Mouse (Mus musculus): ENCODE measurements around the gene Hoxb13.

DNA sequence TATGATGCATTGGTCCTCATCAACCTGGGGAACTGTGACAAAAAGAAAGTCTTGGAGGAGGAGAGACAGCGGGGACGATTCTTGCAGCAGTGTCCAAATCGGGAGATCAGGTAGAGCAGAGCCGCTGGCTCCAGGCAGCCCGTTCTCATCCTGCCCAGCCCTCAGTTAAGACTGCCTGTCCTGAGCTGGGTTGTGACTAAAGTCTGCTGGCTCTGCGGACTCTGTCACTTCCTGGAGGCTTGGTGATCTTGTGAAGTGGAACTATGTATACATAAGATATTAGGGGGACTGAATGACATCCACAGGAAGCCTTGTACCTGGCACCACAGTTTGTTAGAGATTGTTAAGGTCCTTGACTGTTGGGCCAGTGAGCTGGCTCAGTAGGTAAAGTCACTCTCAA is 46.6 kb upstream of the Hoxb13 start:
- TF ChIP-seq E2F4 (IDR thresholded peaks at IDR 0.05; ENCODE audit: insufficient read depth) (no peak), MAX (IDR thresholded peaks at IDR 0.05; ENCODE audit: low read depth) (no peak), POLR2A (IDR thresholded peaks at IDR 0.05; ENCODE audit: insufficient read length, low read depth) (no peak), POLR2AphosphoS2 (IDR thresholded peaks at IDR 0.05; ENCODE audit: insufficient read length, low read depth) (no peak), USF1 (IDR thresholded peaks at IDR 0.05; ENCODE audit: low read depth) (no peak), TCF12 (IDR thresholded peaks at IDR 0.05; ENCODE audit: insufficient read depth, poor library complexity, severe bottlenecking) (no peak), MYOG (IDR thresholded peaks at IDR 0.05; ENCODE audit: control insufficient read depth in 1 of 3, insufficient read depth in 1 of 3, insufficient read length in 2 of 3, low read depth in 2 of 3) (no peak), REST (IDR thresholded peaks at IDR 0.05; ENCODE audit: insufficient read depth, insufficient read length) (no peak), MYOD1 (IDR thresholded peaks at IDR 0.05; ENCODE audit: control insufficient read depth in 1 of 3, insufficient read length in 2 of 3, low read depth in 2 of 3) (no peak), CEBPB (IDR thresholded peaks at IDR 0.05; ENCODE audit: insufficient read depth, poor library complexity, severe bottlenecking) (no peak), SRF (IDR thresholded peaks at IDR 0.05; ENCODE audit: control insufficient read depth, insufficient read length, low read depth) (no peak), TCF3 (IDR thresholded peaks at IDR 0.05; ENCODE audit: insufficient read length, low read depth) (no peak)

Measured in myocyte (in vitro differentiated cells).